Mouse (Mus musculus) embryonic facial prominence, embryonic 15.5 days (tissue): ENCODE results near the gene Clip2. TPM values are rescaled to one million over a fixed set of nuclear protein-coding genes. Genes with fewer than 3 reads are reported as not detected.
A peak's percentile ranks its signal among the peaks of the same experiment; 100 is the strongest.

Experiments
- ATAC-seq: fragments of 200-750 bp; cut with Nextera tagmentation; 2 replicates; pipeline ENCODE4 v1.8.0; 2017; ENCODE audit warnings: low read depth, moderate TSS enrichment; ENCODE audit not compliant: insufficient number of reproducible peaks, low FRiP score, low TSS enrichment
- H3K27ac ChIP-seq: fragments of 300-500 bp; sonication (generic); replicated peaks from 2 replicates; pipeline ENCODE4 v1.5.1; 2015; ENCODE audit warnings: mild to moderate bottlenecking, inconsistent platforms
- H3K27me3 ChIP-seq: fragments of 300-500 bp; sonication (generic); 2 replicates; pipeline ENCODE4 v1.6.1; 2015; ENCODE audit warnings: inconsistent platforms
- H3K36me3 ChIP-seq: fragments of 300-500 bp; sonication (generic); 2 replicates; pipeline ENCODE4 v1.6.1; 2015; ENCODE audit warnings: mild to moderate bottlenecking, inconsistent platforms
- H3K4me1 ChIP-seq: fragments of 300-500 bp; sonication (generic); 2 replicates; pipeline ENCODE4 v1.6.1; 2015; ENCODE audit warnings: inconsistent platforms
- H3K4me2 ChIP-seq: fragments of 300-500 bp; sonication (generic); replicated peaks from 2 replicates; pipeline ENCODE4 v1.6.1; 2015; ENCODE audit warnings: mild to moderate bottlenecking, inconsistent platforms
- H3K4me3 ChIP-seq: fragments of 300-500 bp; sonication (generic); replicated peaks from 2 replicates; pipeline ENCODE4 v1.5.1; 2015; ENCODE audit warnings: mild to moderate bottlenecking, inconsistent platforms
- H3K9ac ChIP-seq: fragments of 300-500 bp; sonication (generic); 2 replicates; pipeline ENCODE4 v1.6.1; 2015; ENCODE audit warnings: inconsistent platforms
- H3K9me3 ChIP-seq: fragments of 300-500 bp; sonication (generic); replicated peaks from 2 replicates; pipeline ENCODE4 v1.6.1; 2016; ENCODE audit warnings: inconsistent platforms
- WGBS: fragments of 180-500 bp; shearing (Covaris S2); methylation state at CpG from one replicate; pipeline ENCODE4 v1.1.7; 2015; 5-methylcytosine and 5-hydroxymethylcytosine counted together
- polyA plus RNA-seq: library from polyadenylated mRNA; unstranded; fragments of >200 nt; fragmentation: Nextera tagmentation; extraction: Ambion mirVana; gene quantifications from 2 replicates; pipeline ENCODE4 v1.2.1, GENCODE M21; 2015

Clip2 gene
- polyA plus RNA-seq, 1 experiment from 2014 or later: 4.3 TPM

GRCm38 (mm10) chr5:134501453-134501852, 50.8 kb downstream of the Clip2 start:
- WGBS: 83% methylated on average over 9 of the region's 9 CpGs
- Histone ChIP-seq H3K4me1 (no peaks in the 10 kb centered on the region), H3K9ac (no peak overlapping the region), H3K27me3 (no peaks in the 10 kb centered on the region), H3K36me3 (peaks cover 73% of the 10 kb centered on the region), H3K9me3 (no peaks in the 10 kb centered on the region), H3K27ac (no peak overlapping the region), H3K4me2 (no peak overlapping the region), H3K4me3 (no peak overlapping the region)
- no peak for ATAC-seq

- H3K9ac ChIP-seq: no peak overlapping the region
- no peak for ATAC-seq
- no peak overlapping the region for H3K4me2 ChIP-seq
- H3K27ac ChIP-seq: no peak overlapping the region
- no peak overlapping the region for H3K4me3 ChIP-seq
- no peaks in the 10 kb centered on the region for H3K9me3 ChIP-seq
- 91% methylated on average over 3 of the region's 3 CpGs for WGBS
- no peaks in the 10 kb centered on the region for H3K27me3 ChIP-seq
- peaks cover 81% of the 10 kb centered on the region for H3K36me3 ChIP-seq
- no peaks in the 10 kb centered on the region for H3K4me1 ChIP-seq
Observed at GRCm38 (mm10) chr5:134500681-134501080, 51.6 kb downstream of the Clip2 start.

GRCm38 (mm10) chr5:134500062-134500461, 52.2 kb downstream of the Clip2 start:
- WGBS: 70% methylated on average over 4 of the region's 4 CpGs
- H3K4me1 ChIP-seq: no peaks in the 10 kb centered on the region
- H3K9ac ChIP-seq: no peak overlapping the region
- no peak for ATAC-seq
- H3K4me2 ChIP-seq: no peak overlapping the region
- H3K27ac ChIP-seq: no peak overlapping the region
- H3K9me3 ChIP-seq: no peaks in the 10 kb centered on the region
- H3K36me3 ChIP-seq: peaks cover 86% of the 10 kb centered on the region
- H3K4me3 ChIP-seq: no peak overlapping the region
- no peaks in the 10 kb centered on the region for H3K27me3 ChIP-seq

- no peak for ATAC-seq
- Histone ChIP-seq H3K4me1 (peaks cover 3% of the 10 kb centered on the region; the same call in 1 of the 2 replicates), H3K4me2 (no peak overlapping the region), H3K9ac (no peak overlapping the region), H3K4me3 (no peak overlapping the region), H3K36me3 (peaks cover 85% of the 10 kb centered on the region), H3K27ac (no peak overlapping the region), H3K9me3 (no peaks in the 10 kb centered on the region), H3K27me3 (no peaks in the 10 kb centered on the region)
- WGBS: 94% methylated on average over 5 of the region's 5 CpGs
Observed at GRCm38 (mm10) chr5:134497026-134497425, 55.2 kb downstream of the Clip2 start.

- WGBS: 81% methylated on average over 4 of the region's 4 CpGs
- Histone ChIP-seq H3K9me3 (no peaks in the 10 kb centered on the region), H3K27ac (no peak overlapping the region), H3K27me3 (no peaks in the 10 kb centered on the region), H3K36me3 (peaks cover 77% of the 10 kb centered on the region), H3K9ac (no peak overlapping the region), H3K4me3 (no peak overlapping the region), H3K4me1 (peaks cover 7% of the 10 kb centered on the region), H3K4me2 (no peak overlapping the region)
- ATAC-seq: no peak
Observed at GRCm38 (mm10) chr5:134495796-134496195, 56.4 kb downstream of the Clip2 start.

- ATAC-seq: no peak
- H3K9ac ChIP-seq: no peak overlapping the region
- H3K36me3 ChIP-seq: peaks cover 77% of the 10 kb centered on the region
- no peak overlapping the region for H3K27ac ChIP-seq
- H3K4me3 ChIP-seq: no peak overlapping the region
- no peaks in the 10 kb centered on the region for H3K9me3 ChIP-seq
- H3K4me1 ChIP-seq: peaks cover 11% of the 10 kb centered on the region
- no peaks in the 10 kb centered on the region for H3K27me3 ChIP-seq
- 55% methylated on average over 11 of the region's 11 CpGs for WGBS
- H3K4me2 ChIP-seq: no peak overlapping the region
Observed at GRCm38 (mm10) chr5:134494142-134494541, 58.1 kb downstream of the Clip2 start.

- Histone ChIP-seq H3K36me3 (peaks cover 67% of the 10 kb centered on the region), H3K27me3 (no peaks in the 10 kb centered on the region), H3K27ac (no peak overlapping the region), H3K4me2 (no peak overlapping the region), H3K4me3 (no peak overlapping the region), H3K9ac (no peak overlapping the region), H3K9me3 (no peaks in the 10 kb centered on the region), H3K4me1 (peaks cover 18% of the 10 kb centered on the region)
- no peak for ATAC-seq
- WGBS: 95% methylated on average over 4 of the region's 4 CpGs
Observed at GRCm38 (mm10) chr5:134492956-134493355, 59.3 kb downstream of the Clip2 start.

- Histone ChIP-seq H3K9ac (no peak overlapping the region), H3K4me1 (peaks cover 19% of the 10 kb centered on the region), H3K36me3 (peaks cover 57% of the 10 kb centered on the region), H3K27me3 (no peaks in the 10 kb centered on the region), H3K27ac (peak overlapping the region; percentile 53; the same call in 1 of the 2 replicates), H3K4me3 (no peak overlapping the region), H3K9me3 (no peaks in the 10 kb centered on the region), H3K4me2 (no peak overlapping the region)
- ATAC-seq: no peak
- WGBS: 24% methylated on average over 18 of the region's 18 CpGs
Observed at GRCm38 (mm10) chr5:134491712-134492417, 60.4 kb downstream of the Clip2 start.

- Histone ChIP-seq H3K4me2 (no peak overlapping the region), H3K9ac (no peak overlapping the region), H3K4me1 (peaks cover 19% of the 10 kb centered on the region), H3K4me3 (no peak overlapping the region), H3K27me3 (no peaks in the 10 kb centered on the region), H3K9me3 (no peaks in the 10 kb centered on the region), H3K27ac (no peak overlapping the region), H3K36me3 (peaks cover 50% of the 10 kb centered on the region)
- ATAC-seq: no peak
- 70% methylated on average over 2 of the region's 2 CpGs for WGBS
Observed at GRCm38 (mm10) chr5:134491206-134491605, 61.0 kb downstream of the Clip2 start.

GRCm38 (mm10) chr5:134490465-134490864, 61.8 kb downstream of the Clip2 start:
- peaks cover 22% of the 10 kb centered on the region for H3K4me1 ChIP-seq
- peaks cover 43% of the 10 kb centered on the region for H3K36me3 ChIP-seq
- no peak for ATAC-seq
- no peaks in the 10 kb centered on the region for H3K9me3 ChIP-seq
- no peak overlapping the region; the same call in 1 of the 2 replicates for H3K27ac ChIP-seq
- H3K4me3 ChIP-seq: no peak overlapping the region
- WGBS: 90% methylated on average over 12 of the region's 12 CpGs
- no peak overlapping the region for H3K9ac ChIP-seq
- H3K4me2 ChIP-seq: no peak overlapping the region
- H3K27me3 ChIP-seq: no peaks in the 10 kb centered on the region

- Histone ChIP-seq H3K4me3 (no peak overlapping the region), H3K9ac (no peak overlapping the region), H3K27me3 (no peaks in the 10 kb centered on the region), H3K9me3 (no peaks in the 10 kb centered on the region), H3K4me1 (peaks cover 22% of the 10 kb centered on the region), H3K4me2 (no peak overlapping the region), H3K36me3 (peaks cover 37% of the 10 kb centered on the region), H3K27ac (no peak overlapping the region)
- ATAC-seq: no peak
- 34% methylated on average over 9 of the region's 9 CpGs for WGBS
Observed at GRCm38 (mm10) chr5:134489583-134489982, 62.7 kb downstream of the Clip2 start.

GRCm38 (mm10) chr5:134488596-134488995, 63.6 kb downstream of the Clip2 start:
- 70% methylated on average over 4 of the region's 4 CpGs for WGBS

More at GRCm38 (mm10) chr5:134488596-134488995, 63.6 kb downstream of the Clip2 start:
- H3K27ac ChIP-seq: no peak overlapping the region
- no peak overlapping the region for H3K4me3 ChIP-seq
- H3K9ac ChIP-seq: no peak overlapping the region
- no peak overlapping the region for H3K4me2 ChIP-seq
- no peaks in the 10 kb centered on the region for H3K27me3 ChIP-seq
- ATAC-seq: no peak
- H3K4me1 ChIP-seq: peaks cover 22% of the 10 kb centered on the region
- H3K36me3 ChIP-seq: peaks cover 34% of the 10 kb centered on the region
- H3K9me3 ChIP-seq: no peaks in the 10 kb centered on the region
